Mouse (Mus musculus): Measurements from ENCODE around the gene Tmed9. TPM values are rescaled to one million over a fixed set of nuclear protein-coding genes. Genes with fewer than 3 reads are reported as not detected.
"Not testable (repeated sequence)": the region's sequence is repeated elsewhere in the genome, so short reads cannot be mapped to it uniquely, and the experiment has no call there.

Tmed9 gene
- polyA plus RNA-seq, 1 experiment from 2014 or later, result 167 TPM

- Histone ChIP-seq H3K9ac (ENCODE audit: low read length) (no peak overlapping the region), H3K4me1 (ENCODE audit: control insufficient read depth, insufficient read depth, low read length) (peaks cover 15% of the 10 kb centered on the region), H3K4me3 (replicated peaks; ENCODE audit: low read length) (no peak overlapping the region), H3K27ac (ENCODE audit: low read length) (no peak overlapping the region), H3K36me3 (ENCODE audit: control insufficient read depth, insufficient read depth, low read length) (no peaks in the 10 kb centered on the region), H3K27me3 (ENCODE audit: control insufficient read depth, insufficient read depth, low read length) (no peaks in the 10 kb centered on the region), H3K9me3 (replicated peaks; ENCODE audit: control insufficient read depth, low read length) (no peaks in the 10 kb centered on the region), H3K4me2 (ENCODE audit: low read depth, low read length) (peak overlapping the region; percentile 87; the same call in 1 of the 2 replicates)
- no peak for ATAC-seq (ENCODE audit: insufficient read depth, low FRiP score)
- WGBS, result 81% methylated on average over 2 of the region's 2 CpGs
These were observed 1.6 kb upstream of the Tmed9 start for GRCm38 (mm10) chr13:55571977-55572376.

GRCm38 (mm10) chr13:55574321-55574720 is 789 bp downstream of the Tmed9 start:
- WGBS, result 68% methylated on average over 5 of the region's 5 CpGs
- Histone ChIP-seq H3K9ac (ENCODE audit: low read length) (no peak overlapping the region), H3K27ac (ENCODE audit: low read length) (no peak overlapping the region), H3K4me3 (replicated peaks; ENCODE audit: low read length) (no peak overlapping the region), H3K9me3 (replicated peaks; ENCODE audit: control insufficient read depth, low read length) (no peaks in the 10 kb centered on the region), H3K4me2 (ENCODE audit: low read depth, low read length) (no peak overlapping the region), H3K27me3 (ENCODE audit: control insufficient read depth, insufficient read depth, low read length) (no peaks in the 10 kb centered on the region), H3K4me1 (ENCODE audit: control insufficient read depth, insufficient read depth, low read length) (peaks cover 10% of the 10 kb centered on the region), H3K36me3 (ENCODE audit: control insufficient read depth, insufficient read depth, low read length) (no peaks in the 10 kb centered on the region)
- ATAC-seq (ENCODE audit: insufficient read depth, low FRiP score), result no peak

- no peak overlapping the region for H3K9ac ChIP-seq (ENCODE audit: low read length)
- no peak overlapping the region for H3K27ac ChIP-seq (ENCODE audit: low read length)
- H3K9me3 ChIP-seq (replicated peaks; ENCODE audit: control insufficient read depth, low read length), result no peaks in the 10 kb centered on the region
- H3K4me1 ChIP-seq (ENCODE audit: control insufficient read depth, insufficient read depth, low read length), result peaks cover 3% of the 10 kb centered on the region; the same call in 1 of the 2 replicates
- WGBS, result 59% methylated on average over 5 of the region's 5 CpGs
- no peak for ATAC-seq (ENCODE audit: insufficient read depth, low FRiP score)
- H3K27me3 ChIP-seq (ENCODE audit: control insufficient read depth, insufficient read depth, low read length), result no peaks in the 10 kb centered on the region
- no peak overlapping the region for H3K4me2 ChIP-seq (ENCODE audit: low read depth, low read length)
- no peaks in the 10 kb centered on the region for H3K36me3 ChIP-seq (ENCODE audit: control insufficient read depth, insufficient read depth, low read length)
- H3K4me3 ChIP-seq (replicated peaks; ENCODE audit: low read length), result no peak overlapping the region
These were observed 2.4 kb downstream of the Tmed9 start for GRCm38 (mm10) chr13:55575932-55576331.

- H3K9ac ChIP-seq (ENCODE audit: low read length); H3K27me3 ChIP-seq (ENCODE audit: control insufficient read depth, insufficient read depth, low read length); ATAC-seq (ENCODE audit: insufficient read depth, low FRiP score); H3K4me1 ChIP-seq (ENCODE audit: control insufficient read depth, insufficient read depth, low read length); H3K4me3 ChIP-seq (replicated peaks; ENCODE audit: low read length); H3K36me3 ChIP-seq (ENCODE audit: control insufficient read depth, insufficient read depth, low read length); H3K9me3 ChIP-seq (replicated peaks; ENCODE audit: control insufficient read depth, low read length); H3K27ac ChIP-seq (ENCODE audit: low read length); H3K4me2 ChIP-seq (ENCODE audit: low read depth, low read length): not testable (repeated sequence)
- WGBS, result 82% methylated on average over 7 of the region's 7 CpGs
These were observed 3.3 kb downstream of the Tmed9 start for GRCm38 (mm10) chr13:55576872-55577271.

- Histone ChIP-seq H3K4me2 (ENCODE audit: low read depth, low read length) (no peak overlapping the region), H3K36me3 (ENCODE audit: control insufficient read depth, insufficient read depth, low read length) (no peaks in the 10 kb centered on the region), H3K27me3 (ENCODE audit: control insufficient read depth, insufficient read depth, low read length) (no peaks in the 10 kb centered on the region), H3K9ac (ENCODE audit: low read length) (no peak overlapping the region), H3K27ac (ENCODE audit: low read length) (no peak overlapping the region), H3K4me3 (replicated peaks; ENCODE audit: low read length) (no peak overlapping the region), H3K9me3 (replicated peaks; ENCODE audit: control insufficient read depth, low read length) (no peaks in the 10 kb centered on the region), H3K4me1 (ENCODE audit: control insufficient read depth, insufficient read depth, low read length) (no peaks in the 10 kb centered on the region)
- ATAC-seq (ENCODE audit: insufficient read depth, low FRiP score), result no peak
- WGBS, result 73% methylated on average over 4 of the region's 4 CpGs
These were observed 4.6 kb downstream of the Tmed9 start for GRCm38 (mm10) chr13:55578086-55578485.

- no peak for ATAC-seq (ENCODE audit: insufficient read depth, low FRiP score)
- Histone ChIP-seq H3K36me3 (ENCODE audit: control insufficient read depth, insufficient read depth, low read length) (peaks cover 7% of the 10 kb centered on the region; the same call in 1 of the 2 replicates), H3K9ac (ENCODE audit: low read length) (no peak overlapping the region), H3K4me3 (replicated peaks; ENCODE audit: low read length) (no peak overlapping the region), H3K27ac (ENCODE audit: low read length) (no peak overlapping the region), H3K4me2 (ENCODE audit: low read depth, low read length) (no peak overlapping the region), H3K27me3 (ENCODE audit: control insufficient read depth, insufficient read depth, low read length) (no peaks in the 10 kb centered on the region), H3K9me3 (replicated peaks; ENCODE audit: control insufficient read depth, low read length) (no peaks in the 10 kb centered on the region), H3K4me1 (ENCODE audit: control insufficient read depth, insufficient read depth, low read length) (peaks cover 6% of the 10 kb centered on the region; the same call in 1 of the 2 replicates)
- WGBS, result 77% methylated on average over 4 of the region's 4 CpGs
These were observed 18.5 kb downstream of the Tmed9 start for GRCm38 (mm10) chr13:55591961-55592490.

- Histone ChIP-seq H3K9me3 (replicated peaks; ENCODE audit: control insufficient read depth, low read length) (no peaks in the 10 kb centered on the region), H3K27me3 (ENCODE audit: control insufficient read depth, insufficient read depth, low read length) (no peaks in the 10 kb centered on the region), H3K4me2 (ENCODE audit: low read depth, low read length) (peak overlapping the region; percentile 54), H3K4me1 (ENCODE audit: control insufficient read depth, insufficient read depth, low read length) (peaks cover 6% of the 10 kb centered on the region; the same call in 1 of the 2 replicates), H3K36me3 (ENCODE audit: control insufficient read depth, insufficient read depth, low read length) (peaks cover 8% of the 10 kb centered on the region; the same call in 1 of the 2 replicates), H3K9ac (ENCODE audit: low read length) (peak overlapping the region; percentile 85), H3K27ac (ENCODE audit: low read length) (peak overlapping the region; percentile 44), H3K4me3 (replicated peaks; ENCODE audit: low read length) (peak overlapping the region; percentile 62)
- ATAC-seq (ENCODE audit: insufficient read depth, low FRiP score), result peak; percentile 99
- WGBS, result 5% methylated on average over 29 of the region's 29 CpGs
These were observed 19.2 kb downstream of the Tmed9 start for GRCm38 (mm10) chr13:55592512-55593253.

GRCm38 (mm10) chr13:55593254-55593747 is 19.8 kb downstream of the Tmed9 start:
- Histone ChIP-seq H3K36me3 (ENCODE audit: control insufficient read depth, insufficient read depth, low read length) (peaks cover 8% of the 10 kb centered on the region; the same call in 1 of the 2 replicates), H3K9ac (ENCODE audit: low read length) (peak overlapping the region; percentile 85), H3K4me1 (ENCODE audit: control insufficient read depth, insufficient read depth, low read length) (peaks cover 6% of the 10 kb centered on the region; the same call in 1 of the 2 replicates), H3K9me3 (replicated peaks; ENCODE audit: control insufficient read depth, low read length) (no peaks in the 10 kb centered on the region), H3K27me3 (ENCODE audit: control insufficient read depth, insufficient read depth, low read length) (no peaks in the 10 kb centered on the region), H3K27ac (ENCODE audit: low read length) (peak overlapping the region; percentile 44), H3K4me2 (ENCODE audit: low read depth, low read length) (peak overlapping the region; percentile 78), H3K4me3 (replicated peaks; ENCODE audit: low read length) (peak overlapping the region; percentile 62)
- WGBS, result under 1% methylated on average over 31 of the region's 31 CpGs
- ATAC-seq (ENCODE audit: insufficient read depth, low FRiP score), result peak; percentile 35

- no peak overlapping the region for H3K4me2 ChIP-seq (ENCODE audit: low read depth, low read length)
- H3K9me3 ChIP-seq (replicated peaks; ENCODE audit: control insufficient read depth, low read length), result no peaks in the 10 kb centered on the region
- peaks cover 6% of the 10 kb centered on the region; the same call in 1 of the 2 replicates for H3K4me1 ChIP-seq (ENCODE audit: control insufficient read depth, insufficient read depth, low read length)
- no peak for ATAC-seq (ENCODE audit: insufficient read depth, low FRiP score)
- H3K27me3 ChIP-seq (ENCODE audit: control insufficient read depth, insufficient read depth, low read length), result no peaks in the 10 kb centered on the region
- H3K36me3 ChIP-seq (ENCODE audit: control insufficient read depth, insufficient read depth, low read length), result peaks cover 8% of the 10 kb centered on the region; the same call in 1 of the 2 replicates
- H3K9ac ChIP-seq (ENCODE audit: low read length), result no peak overlapping the region
- 84% methylated on average over 12 of the region's 12 CpGs for WGBS
- H3K4me3 ChIP-seq (replicated peaks; ENCODE audit: low read length), result no peak overlapping the region
- no peak overlapping the region for H3K27ac ChIP-seq (ENCODE audit: low read length)
These were observed 21.8 kb downstream of the Tmed9 start for GRCm38 (mm10) chr13:55595375-55595774.

All from stomach, embryonic 16.5 days (tissue).